In the genomic region with DNA sequence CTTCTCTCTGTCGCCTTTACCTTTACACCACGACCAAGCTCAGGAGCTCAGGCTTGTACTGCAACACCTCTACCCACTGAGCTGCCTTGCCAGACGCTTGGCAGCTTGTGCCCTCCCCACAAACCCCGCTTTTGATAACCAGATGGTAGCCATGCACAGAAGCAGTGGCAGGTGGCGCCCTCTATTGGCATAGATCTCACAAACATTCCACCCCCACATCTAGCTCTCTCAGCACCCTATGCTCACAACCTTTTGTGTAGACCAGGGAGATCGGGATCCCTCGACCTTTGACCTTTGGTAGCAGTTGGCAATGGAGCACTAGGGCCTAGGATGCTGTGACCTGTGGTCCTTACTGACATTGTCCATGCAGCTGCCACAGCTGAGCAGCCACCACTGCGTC, we compare ENCODE assay signal across 8 mouse cellular contexts.
A peak's percentile ranks its signal among the peaks of the same experiment; 100 is the strongest.
DNase-seq lines count a peak whose midpoint lies in the region; ATAC-seq and TF ChIP-seq lines count a peak whose summit lies in the region.

No protein-coding gene starts in this region.

- no peaks in the 10 kb centered on the region for H3K27me3 ChIP-seq in heart, postnatal 0 days (ENCODE audit: control insufficient read depth, insufficient read depth, low read length)
- H3K27me3 ChIP-seq in heart, embryonic 10.5 days (ENCODE audit: insufficient read depth, poor library complexity, severe bottlenecking): no peaks in the 10 kb centered on the region

- peak; percentile 51 for TF ChIP-seq CTCF in heart, postnatal 0 days (IDR thresholded peaks at IDR 0.05; ENCODE audit: low read depth)

- DNase-seq in heart, postnatal 0 days (ENCODE audit: low spot score): peak; percentile 26
- DNase-seq in heart, embryonic 10.5 days (ENCODE audit: low spot score): no peak
- DNase-seq in A20 (ENCODE audit: low read depth, low spot score): peak; percentile 9
- peak; percentile 56 for DNase-seq in ES-CJ7 (ENCODE audit: low read depth, low spot score)
- no peak for DNase-seq in yolk sac, embryonic 10.5 days (ENCODE audit: low spot score)
- no peak for DNase-seq in urinary bladder, postnatal 4 days (ENCODE audit: low spot score in 2 of 2)

- H3K27ac ChIP-seq in heart, postnatal 0 days (ENCODE audit: low read depth): no peak overlapping the region
- H3K27ac ChIP-seq in heart, embryonic 10.5 days: no peak overlapping the region

- H3K9ac ChIP-seq in heart, postnatal 0 days (replicated peaks; ENCODE audit: low read depth, low read length): no peak overlapping the region

- TF ChIP-seq EP300 in heart, postnatal 0 days (IDR thresholded peaks at IDR 0.05; ENCODE audit: low read depth): no peak

- H3K4me3 ChIP-seq in heart, postnatal 0 days (ENCODE audit: low read depth, low read length): no peak overlapping the region
- no peak overlapping the region for H3K4me3 ChIP-seq in heart, embryonic 10.5 days

- H3K9me3 ChIP-seq in heart, postnatal 0 days (replicated peaks; ENCODE audit: control insufficient read depth, low read length): no peaks in the 10 kb centered on the region
- H3K9me3 ChIP-seq in heart, embryonic 10.5 days: no peaks in the 10 kb centered on the region

- 75% methylated on average over 8 of the region's 8 CpGs for WGBS in heart, postnatal 0 days
- 70% methylated on average over 8 of the region's 8 CpGs for WGBS in heart, embryonic 10.5 days

- H3K4me1 ChIP-seq in heart, postnatal 0 days (ENCODE audit: control insufficient read depth, insufficient read depth): peaks cover 22% of the 10 kb centered on the region
- peaks cover 46% of the 10 kb centered on the region for H3K4me1 ChIP-seq in heart, embryonic 10.5 days

- H3K36me3 ChIP-seq in heart, postnatal 0 days (replicated peaks; ENCODE audit: control insufficient read depth, insufficient read depth, low read length): no peaks in the 10 kb centered on the region
- peaks cover 4% of the 10 kb centered on the region for H3K36me3 ChIP-seq in heart, embryonic 10.5 days

- no peak overlapping the region for H3K4me2 ChIP-seq in heart, postnatal 0 days (ENCODE audit: low read depth, low read length)

- no peak for ATAC-seq in heart, postnatal 0 days (ENCODE audit: insufficient read depth, low read depth)
- ATAC-seq in hematopoietic stem cell, adult 5-6 weeks (replicated peaks in 1 of 2; ENCODE audit: insufficient read depth in 1 of 2, low FRiP score in 2 of 2, low TSS enrichment in 1 of 2, low read depth in 1 of 2, poor library complexity in 2 of 2, severe bottlenecking in 2 of 2): peak; percentile 62 to 72
- peak; percentile 78 for ATAC-seq in megakaryocyte progenitor cell, adult 5-6 weeks (replicated peaks; ENCODE audit: poor library complexity)

Comparison
In these comparisons a context has a peak if more than half of its experiments do, and no peak if none do; other contexts are left out.
1. DNase-seq: peak in heart, postnatal 0 days (single experiment), A20 (single experiment) and ES-CJ7 (single experiment); none in heart, embryonic 10.5 days (single experiment), yolk sac, embryonic 10.5 days (single experiment) and urinary bladder, postnatal 4 days (0 of 2).